Mouse (Mus musculus): Measurements from ENCODE around the gene Chst15.

Chst15 gene

GRCm38 (mm10) chr7:132214031-132214430 is 103.0 kb downstream of the Chst15 start:
- no peak for DNase-seq

- peak; percentile 79 for DNase-seq
Observed at GRCm38 (mm10) chr7:132213460-132213859, 103.6 kb downstream of the Chst15 start.

- DNase-seq, result peak; percentile 67
Observed at GRCm38 (mm10) chr7:132211920-132212701, 104.9 kb downstream of the Chst15 start.

- no peak for DNase-seq
Observed at GRCm38 (mm10) chr7:132210616-132211015, 106.4 kb downstream of the Chst15 start.

GRCm38 (mm10) chr7:132208946-132209651 is 107.9 kb downstream of the Chst15 start:
- DNase-seq, result no peak

- DNase-seq, result no peak
Observed at GRCm38 (mm10) chr7:132204073-132204612, 112.9 kb downstream of the Chst15 start.

GRCm38 (mm10) chr7:132199686-132200085 is 117.3 kb downstream of the Chst15 start:
- DNase-seq, result no peak

GRCm38 (mm10) chr7:132198806-132199205 is 118.2 kb downstream of the Chst15 start:
- DNase-seq, result no peak

- no peak for DNase-seq
Observed at GRCm38 (mm10) chr7:132197817-132198475, 119.1 kb downstream of the Chst15 start.

GRCm38 (mm10) chr7:132196581-132196980 is 120.4 kb downstream of the Chst15 start:
- no peak for DNase-seq

GRCm38 (mm10) chr7:132193606-132194005 is 123.4 kb downstream of the Chst15 start:
- DNase-seq, result no peak

- no peak for DNase-seq
Observed at GRCm38 (mm10) chr7:132187456-132187855, 129.6 kb downstream of the Chst15 start.

All from cerebellum, adult 8-10 months (tissue).